Mouse (Mus musculus): ENCODE measurements around the gene Sox6. TPM values are rescaled to one million over a fixed set of nuclear protein-coding genes. Genes with fewer than 3 reads are reported as not detected.

The Sox6 gene
- total and polyA plus RNA-seq, 3 experiments = 11.8 to 33.4 (median 26.4) TPM

GRCm38 (mm10) chr7:115751083-115751482, 287.5 kb downstream of the Sox6 start:
- Histone ChIP-seq H3K4me1 (ENCODE audit: control insufficient read depth, insufficient read depth, low read length) (peaks cover 2% of the 10 kb centered on the region; the same call in 1 of the 2 replicates), H3K79me2 (replicated peaks; ENCODE audit: control insufficient read depth, insufficient read depth, low read length) (no peaks in the 10 kb centered on the region), H3K9ac (ENCODE audit: low read depth, low read length) (no peak overlapping the region), H3K27me3 (ENCODE audit: control insufficient read depth, insufficient read depth, low read length) (no peaks in the 10 kb centered on the region), H3K36me3 (ENCODE audit: control insufficient read depth, insufficient read depth, low read length) (peaks cover 5% of the 10 kb centered on the region; the same call in 1 of the 2 replicates), H3K27ac (no peak overlapping the region), H3K4me3 (no peak overlapping the region)
- no peak for TF ChIP-seq CTCF (IDR thresholded peaks at IDR 0.05)
- DNase-seq = no peak
- intact Hi-C loops (cut with DNase I) = no loop called here
- 52% methylated on average over 3 of the region's 3 CpGs for WGBS

GRCm38 (mm10) chr7:115750275-115750825, 288.2 kb downstream of the Sox6 start:
- H3K9ac ChIP-seq (ENCODE audit: low read depth, low read length) = no peak overlapping the region
- no peaks in the 10 kb centered on the region for H3K27me3 ChIP-seq (ENCODE audit: control insufficient read depth, insufficient read depth, low read length)
- H3K27ac ChIP-seq = no peak overlapping the region
- H3K4me1 ChIP-seq (ENCODE audit: control insufficient read depth, insufficient read depth, low read length) = peaks cover 2% of the 10 kb centered on the region; the same call in 1 of the 2 replicates
- intact Hi-C loops (cut with DNase I) = no loop called here
- TF ChIP-seq CTCF (IDR thresholded peaks at IDR 0.05) (no peak), POLR2A (IDR thresholded peaks at IDR 0.05; ENCODE audit: insufficient read depth, low read depth, low read length) (no peak), EP300 (IDR thresholded peaks at IDR 0.05; ENCODE audit: insufficient read depth, low read depth, low read length) (no peak)
- H3K79me2 ChIP-seq (replicated peaks; ENCODE audit: control insufficient read depth, insufficient read depth, low read length) = no peaks in the 10 kb centered on the region
- DNase-seq = no peak
- 30% methylated on average over 8 of the region's 8 CpGs for WGBS
- no peak overlapping the region for H3K4me3 ChIP-seq
- H3K36me3 ChIP-seq (ENCODE audit: control insufficient read depth, insufficient read depth, low read length) = peaks cover 5% of the 10 kb centered on the region; the same call in 1 of the 2 replicates

- intact Hi-C loops (cut with DNase I) = no loop called here
- peaks cover 5% of the 10 kb centered on the region; the same call in 1 of the 2 replicates for H3K36me3 ChIP-seq (ENCODE audit: control insufficient read depth, insufficient read depth, low read length)
- H3K4me1 ChIP-seq (ENCODE audit: control insufficient read depth, insufficient read depth, low read length) = peaks cover 2% of the 10 kb centered on the region; the same call in 1 of the 2 replicates
- 90% methylated on average over 7 of the region's 7 CpGs for WGBS
- no peaks in the 10 kb centered on the region for H3K27me3 ChIP-seq (ENCODE audit: control insufficient read depth, insufficient read depth, low read length)
- no peak overlapping the region for H3K4me3 ChIP-seq
- no peak overlapping the region for H3K27ac ChIP-seq
- H3K79me2 ChIP-seq (replicated peaks; ENCODE audit: control insufficient read depth, insufficient read depth, low read length) = no peaks in the 10 kb centered on the region
- H3K9ac ChIP-seq (ENCODE audit: low read depth, low read length) = no peak overlapping the region
- TF ChIP-seq POLR2A (IDR thresholded peaks at IDR 0.05; ENCODE audit: insufficient read depth, low read depth, low read length) (no peak), EP300 (IDR thresholded peaks at IDR 0.05; ENCODE audit: insufficient read depth, low read depth, low read length) (no peak), CTCF (IDR thresholded peaks at IDR 0.05) (no peak)
- no peak for DNase-seq
Observed at GRCm38 (mm10) chr7:115747541-115747940, 291.1 kb downstream of the Sox6 start.

GRCm38 (mm10) chr7:115745672-115746253, 292.8 kb downstream of the Sox6 start:
- TF ChIP-seq EP300 (IDR thresholded peaks at IDR 0.05; ENCODE audit: insufficient read depth, low read depth, low read length) = no peak
- TF ChIP-seq CTCF (IDR thresholded peaks at IDR 0.05) = no peak
- TF ChIP-seq POLR2A (IDR thresholded peaks at IDR 0.05; ENCODE audit: insufficient read depth, low read depth, low read length) = no peak
- Histone ChIP-seq H3K4me1 (ENCODE audit: control insufficient read depth, insufficient read depth, low read length) (peaks cover 2% of the 10 kb centered on the region; the same call in 1 of the 2 replicates), H3K27me3 (ENCODE audit: control insufficient read depth, insufficient read depth, low read length) (no peaks in the 10 kb centered on the region), H3K27ac (no peak overlapping the region), H3K9ac (ENCODE audit: low read depth, low read length) (no peak overlapping the region), H3K4me3 (no peak overlapping the region), H3K79me2 (replicated peaks; ENCODE audit: control insufficient read depth, insufficient read depth, low read length) (no peaks in the 10 kb centered on the region), H3K36me3 (ENCODE audit: control insufficient read depth, insufficient read depth, low read length) (peaks cover under 1% of the 10 kb centered on the region; the same call in 1 of the 2 replicates)
- WGBS = 85% methylated on average over 4 of the region's 4 CpGs
- DNase-seq = no peak
- intact Hi-C loops (cut with DNase I) = no loop called here

GRCm38 (mm10) chr7:115734137-115734536, 304.5 kb downstream of the Sox6 start:
- H3K4me3 ChIP-seq = no peak overlapping the region
- H3K36me3 ChIP-seq (ENCODE audit: control insufficient read depth, insufficient read depth, low read length) = no peaks in the 10 kb centered on the region
- TF ChIP-seq EP300 (IDR thresholded peaks at IDR 0.05; ENCODE audit: insufficient read depth, low read depth, low read length) = no peak
- TF ChIP-seq POLR2A (IDR thresholded peaks at IDR 0.05; ENCODE audit: insufficient read depth, low read depth, low read length) = no peak
- no peak for TF ChIP-seq CTCF (IDR thresholded peaks at IDR 0.05)
- no peak overlapping the region for H3K27ac ChIP-seq
- no peak for DNase-seq
- no peaks in the 10 kb centered on the region for H3K79me2 ChIP-seq (replicated peaks; ENCODE audit: control insufficient read depth, insufficient read depth, low read length)
- H3K9ac ChIP-seq (ENCODE audit: low read depth, low read length) = no peak overlapping the region
- no peaks in the 10 kb centered on the region for H3K4me1 ChIP-seq (ENCODE audit: control insufficient read depth, insufficient read depth, low read length)
- intact Hi-C loops (cut with DNase I) = no loop called here
- 40% methylated on average over 7 of the region's 7 CpGs for WGBS
- no peaks in the 10 kb centered on the region for H3K27me3 ChIP-seq (ENCODE audit: control insufficient read depth, insufficient read depth, low read length)

GRCm38 (mm10) chr7:115732824-115733223, 305.8 kb downstream of the Sox6 start:
- no peak for TF ChIP-seq POLR2A (IDR thresholded peaks at IDR 0.05; ENCODE audit: insufficient read depth, low read depth, low read length)
- WGBS = 62% methylated on average over 1 of the region's 1 CpGs
- intact Hi-C loops (cut with DNase I) = no loop called here
- Histone ChIP-seq H3K79me2 (replicated peaks; ENCODE audit: control insufficient read depth, insufficient read depth, low read length) (no peaks in the 10 kb centered on the region), H3K9ac (ENCODE audit: low read depth, low read length) (no peak overlapping the region), H3K27ac (no peak overlapping the region), H3K4me3 (no peak overlapping the region), H3K36me3 (ENCODE audit: control insufficient read depth, insufficient read depth, low read length) (no peaks in the 10 kb centered on the region), H3K27me3 (ENCODE audit: control insufficient read depth, insufficient read depth, low read length) (no peaks in the 10 kb centered on the region), H3K4me1 (ENCODE audit: control insufficient read depth, insufficient read depth, low read length) (no peaks in the 10 kb centered on the region)
- no peak for DNase-seq
